Mouse (Mus musculus): ENCODE results near the gene Gm15128. TPM values are rescaled to one million over a fixed set of nuclear protein-coding genes. Genes with fewer than 3 reads are reported as not detected.
"Not testable (repeated sequence)": the region's sequence is repeated elsewhere in the genome, so short reads cannot be mapped to it uniquely, and the experiment has no call there.

Gene Gm15128
- not detected for total RNA-seq (2021)

DNA sequence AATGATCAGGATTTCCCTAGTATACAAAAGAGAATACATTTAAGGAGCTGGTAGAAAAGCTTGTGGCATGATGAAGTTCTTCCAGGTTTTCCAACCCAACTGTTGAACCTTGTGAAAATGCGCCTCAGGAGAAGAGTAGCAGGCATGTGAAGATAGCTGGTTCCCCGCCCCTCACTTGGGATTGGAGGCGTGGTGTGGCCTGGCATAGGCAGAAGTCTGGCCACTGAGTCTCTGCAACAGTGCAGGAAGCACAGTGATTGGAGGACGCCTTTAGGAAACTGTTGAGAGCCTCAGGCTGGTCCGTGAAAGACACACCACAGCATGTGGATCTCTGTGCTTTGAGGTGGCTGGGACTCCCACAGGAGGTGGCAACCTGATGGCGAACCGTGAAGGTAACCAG lies at the start of gene Gm15128:
Gene Gm15128, plus strand, starts transcription at position 301 of the 400 bp plus-strand sequence.
- DNase-seq; intact Hi-C loops (cut with DNase I): not testable (repeated sequence)

Other genes with a start within 250 kb of the Gm15128 start
- 1 to 10 TPM; 5.9 to 6.0 TPM for gene Lrch2, start 211.9 kb upstream of the Gm15128 start, total RNA-seq (2021)
- gene Gm15080, start 227.0 kb downstream of the Gm15128 start, total RNA-seq (2021) = not detected